ENCODE assay signal across 8 mouse cellular contexts in the genomic region with DNA sequence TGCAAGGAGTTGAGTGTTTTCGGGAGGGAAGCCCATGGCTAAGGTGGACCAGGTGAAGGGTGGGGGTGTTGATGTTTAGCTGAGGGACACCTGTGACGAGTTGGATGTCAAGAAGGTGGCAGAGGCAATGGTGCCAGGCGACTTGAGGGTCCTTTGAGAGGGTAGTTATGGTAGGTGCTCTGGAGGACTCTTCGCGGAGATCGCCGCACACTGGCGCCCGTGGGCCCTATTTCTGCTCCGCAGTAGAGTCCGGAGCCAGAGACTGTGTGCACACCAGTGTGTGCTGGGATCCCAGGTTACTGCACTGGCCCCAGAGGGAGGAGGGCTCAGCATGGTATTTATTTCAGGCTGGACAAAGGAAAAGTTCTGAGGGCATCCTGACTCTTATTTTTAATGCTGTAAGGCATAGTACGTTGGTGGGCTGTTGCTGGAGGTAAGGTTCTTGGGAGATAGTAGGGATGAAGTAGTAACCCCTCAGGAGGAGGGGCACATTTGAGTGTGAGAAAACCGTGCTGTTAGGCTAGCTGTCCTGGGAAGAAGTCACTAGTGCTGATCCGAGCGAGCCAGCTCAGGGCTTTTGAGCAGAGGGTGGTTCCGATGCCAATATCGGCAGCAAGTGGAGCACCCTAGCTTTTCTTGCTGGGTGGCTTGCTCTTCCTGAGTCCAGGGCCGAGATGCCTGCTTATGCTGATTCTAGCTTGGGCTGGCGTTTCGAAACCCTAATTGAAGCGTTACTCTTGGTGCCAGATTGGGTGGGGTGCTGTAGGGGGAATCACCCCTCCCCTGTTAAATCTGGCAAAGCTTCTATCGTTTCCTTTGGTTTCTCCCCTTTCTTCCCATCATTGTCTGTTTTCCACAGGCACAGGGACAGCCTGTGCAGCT. TPM values are rescaled to one million over a fixed set of nuclear protein-coding genes. Genes with fewer than 3 reads are reported as not detected.
DNase-seq lines count a peak whose midpoint lies in the region; ATAC-seq and TF ChIP-seq lines count a peak whose summit lies in the region.

No protein-coding gene starts in this region.

- H3K36me3 ChIP-seq in forebrain, embryonic 15.5 days, result peaks cover 4% of the 10 kb centered on the region; the same call in 1 of the 2 replicates
- peaks cover 3% of the 10 kb centered on the region; the same call in 1 of the 2 replicates for H3K36me3 ChIP-seq in stomach, postnatal 0 days (ENCODE audit: control insufficient read depth, insufficient read depth, low read length)

- no peaks in the 10 kb centered on the region for H3K9me3 ChIP-seq in forebrain, embryonic 15.5 days
- no peaks in the 10 kb centered on the region for H3K9me3 ChIP-seq in stomach, postnatal 0 days (ENCODE audit: control insufficient read depth, low read length)

- H3K27me3 ChIP-seq in forebrain, embryonic 15.5 days, result no peaks in the 10 kb centered on the region
- no peaks in the 10 kb centered on the region for H3K27me3 ChIP-seq in stomach, postnatal 0 days (ENCODE audit: control insufficient read depth, insufficient read depth, low read length)

- H3K9ac ChIP-seq in forebrain, embryonic 15.5 days (replicated peaks), result peak overlapping the region; percentile 80
- H3K9ac ChIP-seq in stomach, postnatal 0 days (ENCODE audit: low read length), result peak overlapping the region; percentile 80

- H3K4me1 ChIP-seq in forebrain, embryonic 15.5 days, result peaks cover 31% of the 10 kb centered on the region
- H3K4me1 ChIP-seq in stomach, postnatal 0 days (replicated peaks; ENCODE audit: control insufficient read depth, insufficient read depth), result no peaks in the 10 kb centered on the region

- peak; percentile 64 to 73 for DNase-seq in heart, adult 18-20 months
- no peak for DNase-seq in heart, postnatal 25 days (ENCODE audit: low spot score)
- peak; percentile 77 for DNase-seq in NIH3T3 (ENCODE audit: low read depth)
- peak; percentile 37 for DNase-seq in kidney, adult 9 months
- peak; percentile 37 for DNase-seq in lung, postnatal 36 days
- no peak for DNase-seq in stomach, postnatal 0 days (ENCODE audit: low spot score)
- no peak for DNase-seq in thymus, postnatal 14 days

- H3K4me2 ChIP-seq in forebrain, embryonic 15.5 days (replicated peaks), result peak overlapping the region; percentile 94
- peak overlapping the region; percentile 82 for H3K4me2 ChIP-seq in stomach, postnatal 0 days (replicated peaks; ENCODE audit: low read depth)

- no peak for TF ChIP-seq CTCF in stomach, postnatal 0 days (IDR thresholded peaks at IDR 0.05; ENCODE audit: low read depth)

- H3K4me3 ChIP-seq in forebrain, embryonic 15.5 days, result peak overlapping the region; percentile 91
- peak overlapping the region; percentile 79 for H3K4me3 ChIP-seq in stomach, postnatal 0 days (ENCODE audit: low read depth, low read length)

- 17% methylated on average over 22 of the region's 22 CpGs for WGBS in forebrain, embryonic 15.5 days
- 8% methylated on average over 22 of the region's 22 CpGs for WGBS in stomach, postnatal 0 days

- intact Hi-C loops in heart, postnatal 25 days (cut with DNase I), result no loop called here

- peak overlapping the region; percentile 74 for H3K27ac ChIP-seq in forebrain, embryonic 15.5 days (replicated peaks)
- peak overlapping the region; percentile 83 for H3K27ac ChIP-seq in stomach, postnatal 0 days (replicated peaks)

- peak; percentile 23; the same call in 1 of the 2 replicates for ATAC-seq in forebrain, embryonic 15.5 days (replicated peaks)
- peak; percentile 13; the same call in 1 of the 2 replicates for ATAC-seq in stomach, postnatal 0 days (ENCODE audit: low FRiP score, low TSS enrichment)

- no peak for TF ChIP-seq EP300 in stomach, postnatal 0 days (optimal IDR thresholded peaks at IDR 0.05)

RNA-seq across cellular contexts. Expression of gene Wbp1l, which starts 0.7 kb away (rescaled TPM):
- total RNA-seq in heart, adult 18-20 months (2021), result 10 to 100 TPM; 46.9 to 60.7 TPM
- 10 to 100 TPM; 48.5 to 54.4 TPM for total RNA-seq in heart, postnatal 25 days (2021)
- 39.7 and 41.7 TPM in 2 replicates for polyA plus RNA-seq in forebrain, embryonic 15.5 days (2015; fragmentation: Nextera tagmentation; extraction: Ambion mirVana)
- polyA plus RNA-seq in stomach, postnatal 0 days (2015; fragmentation: Nextera tagmentation; extraction: Ambion mirVana), result 31.2 and 32.9 TPM in 2 replicates

RNA-seq across cellular contexts. Expression of gene Sfxn2, which starts 26.5 kb away (rescaled TPM):
- 1 to 10 TPM; 2.0 to 2.8 TPM for total RNA-seq in heart, adult 18-20 months (2021)
- 1 to 10 TPM; 3.1 to 4.2 TPM for total RNA-seq in heart, postnatal 25 days (2021)
- polyA plus RNA-seq in forebrain, embryonic 15.5 days (2015; fragmentation: Nextera tagmentation; extraction: Ambion mirVana), result 12.6 and 13.7 TPM in 2 replicates
- polyA plus RNA-seq in stomach, postnatal 0 days (2015; fragmentation: Nextera tagmentation; extraction: Ambion mirVana), result 9.4 and 10.0 TPM in 2 replicates

RNA-seq across cellular contexts. Expression of gene Arl3, which starts 26.6 kb away (rescaled TPM):
- total RNA-seq in heart, adult 18-20 months (2021), result 10 to 100 TPM; 34.6 to 38.1 TPM
- 10 to 100 TPM; 33.2 to 37.0 TPM for total RNA-seq in heart, postnatal 25 days (2021)
- polyA plus RNA-seq in forebrain, embryonic 15.5 days (2015; fragmentation: Nextera tagmentation; extraction: Ambion mirVana), result 238 and 241 TPM in 2 replicates
- 39.6 and 41.6 TPM in 2 replicates for polyA plus RNA-seq in stomach, postnatal 0 days (2015; fragmentation: Nextera tagmentation; extraction: Ambion mirVana)

Comparison
In these comparisons a context has a peak if more than half of its experiments do, and no peak if none do; other contexts are left out.
1. DNase-seq: peak in heart, adult 18-20 months (2 of 2), NIH3T3 (single experiment), kidney, adult 9 months (single experiment) and lung, postnatal 36 days (single experiment); none in heart, postnatal 25 days (single experiment), stomach, postnatal 0 days (single experiment) and thymus, postnatal 14 days (single experiment).